Mouse (Mus musculus) adrenal gland, postnatal 36 days (tissue): Measurements from ENCODE around the gene Glt1d1. TPM values are rescaled to one million over a fixed set of nuclear protein-coding genes. Genes with fewer than 3 reads are reported as not detected.
A peak's percentile ranks its signal among the peaks of the same experiment; 100 is the strongest.

Experiments used
- DNase-seq, 2 experiments: peaks; one replicate each; pipeline ENCODE4 v3.0.0; 2021; ENCODE audit warnings: mixed read lengths in 1 of 2
- total RNA-seq, 2 experiments: library from RNA; stranded (reverse); gene quantifications; 2 replicates each; pipeline ENCODE4 v1.2.3; 2021

The Glt1d1 gene
- total RNA-seq, 2 experiments from 2014 or later, result 0.16 to 0.66 TPM

GRCm38 (mm10) chr5:127631671-127632070 is 391 bp upstream of the Glt1d1 start:
- DNase-seq, result no peak

- no peak for DNase-seq
These were observed 1.1 kb downstream of the Glt1d1 start for GRCm38 (mm10) chr5:127633188-127633587.

DNA sequence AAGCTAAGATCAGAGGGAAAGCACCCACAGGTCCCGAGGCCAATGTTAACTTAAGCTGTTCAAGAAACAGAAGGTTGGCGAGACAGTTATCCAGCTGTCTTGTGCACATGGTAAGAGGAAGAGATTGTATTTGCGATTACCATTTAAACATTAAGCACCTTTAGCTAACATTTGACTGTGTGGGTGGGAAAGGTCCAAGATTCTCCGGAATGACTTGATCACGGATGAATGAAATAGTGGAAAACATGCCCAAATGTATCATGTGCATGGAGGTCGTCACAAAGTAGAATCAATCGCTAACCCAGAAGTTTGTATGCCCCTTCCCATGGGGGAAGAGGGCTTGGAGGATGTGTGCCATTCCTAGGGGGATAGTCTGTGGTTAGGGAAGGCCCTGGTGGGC is 1.6 kb downstream of the Glt1d1 start:
- no peak for DNase-seq

DNA sequence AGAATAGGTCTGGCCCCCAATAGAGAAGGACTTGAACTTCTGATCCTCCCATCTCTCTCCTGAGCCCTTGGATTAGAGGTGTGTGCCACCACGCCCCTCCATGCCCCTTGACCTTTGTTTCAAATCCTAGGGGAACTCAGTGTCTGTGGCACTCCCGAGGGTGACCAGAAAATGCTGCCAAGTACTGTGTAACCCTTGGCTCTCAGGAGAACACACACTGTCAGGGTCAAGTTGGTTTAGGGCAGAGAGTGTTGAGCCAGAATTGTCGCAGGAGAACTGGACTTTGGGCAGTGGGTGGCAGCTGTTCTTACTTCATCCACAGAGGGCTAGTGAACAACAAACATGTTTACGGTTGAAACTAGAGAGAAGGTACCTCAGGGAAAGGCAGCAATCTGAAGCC is 5.6 kb downstream of the Glt1d1 start:
- DNase-seq, result peak in 1 of 2 experiments; percentile 15

DNA sequence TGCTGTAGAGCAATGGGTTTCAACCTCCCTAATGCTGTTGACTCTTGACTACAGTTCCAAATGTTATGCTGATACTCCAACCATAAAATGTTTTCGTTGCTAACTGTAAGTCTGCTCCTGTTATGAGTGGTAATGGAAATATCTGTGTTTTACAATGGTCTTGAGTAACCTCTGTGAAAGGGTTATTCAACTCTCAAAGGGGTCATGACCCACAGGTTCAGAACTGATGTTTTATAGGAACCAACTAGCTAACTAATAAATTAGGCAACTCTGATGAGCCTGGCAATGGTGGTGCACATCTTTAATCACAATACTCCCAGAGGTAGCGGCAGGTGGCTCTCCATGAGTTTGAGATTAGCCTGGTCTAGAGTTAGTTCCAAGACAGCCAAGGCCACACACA is 6.1 kb downstream of the Glt1d1 start:
- DNase-seq, result no peak

- no peak for DNase-seq
These were observed 7.1 kb downstream of the Glt1d1 start for GRCm38 (mm10) chr5:127639067-127639605.

- DNase-seq, result no peak
These were observed 7.6 kb downstream of the Glt1d1 start for GRCm38 (mm10) chr5:127639635-127640034.

GRCm38 (mm10) chr5:127640359-127640758 is 8.3 kb downstream of the Glt1d1 start:
- no peak for DNase-seq

GRCm38 (mm10) chr5:127641185-127641958 is 9.3 kb downstream of the Glt1d1 start:
- no peak for DNase-seq

DNA sequence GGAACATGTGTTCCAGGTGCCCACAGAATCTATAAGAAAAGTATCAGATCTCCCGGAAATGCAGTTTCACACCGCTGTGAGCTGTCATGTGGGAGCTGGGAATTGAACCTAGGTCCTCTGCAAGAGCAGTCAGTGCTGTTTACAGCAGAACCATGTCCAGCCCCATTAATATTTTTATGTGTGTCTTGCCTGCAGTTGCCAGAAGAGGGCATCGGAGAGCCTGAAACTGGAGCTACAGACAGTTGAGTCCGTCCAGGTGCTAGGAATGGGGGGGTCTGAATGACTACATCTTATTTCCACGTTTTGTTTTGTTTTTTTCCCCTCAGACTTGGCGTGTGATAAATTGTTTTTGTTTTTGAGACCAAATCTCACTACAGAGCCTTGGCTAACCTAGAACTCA is 16.0 kb downstream of the Glt1d1 start:
- peak in 1 of 2 experiments; percentile 8 for DNase-seq

DNA sequence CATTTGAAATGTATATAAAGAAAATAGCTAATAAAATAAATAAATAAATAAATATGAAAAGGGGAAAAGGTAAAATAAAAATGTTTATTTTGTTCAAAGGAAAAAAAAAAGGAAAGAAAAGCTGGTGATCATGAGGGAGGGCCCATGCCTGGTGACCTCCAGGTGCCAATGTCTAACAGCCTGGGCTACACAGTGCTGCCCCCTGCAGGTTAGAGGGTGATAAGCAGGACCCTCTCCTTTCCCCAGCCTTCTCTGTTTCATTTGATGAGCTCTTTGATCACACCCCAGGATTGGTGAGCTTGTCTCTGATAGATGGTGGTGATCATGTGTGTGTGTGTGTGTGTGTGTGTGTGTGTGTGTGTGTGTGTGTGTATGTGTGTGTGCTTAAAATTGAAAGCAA is 17.0 kb downstream of the Glt1d1 start:
- peak in 1 of 2 experiments; percentile 36 for DNase-seq

DNA sequence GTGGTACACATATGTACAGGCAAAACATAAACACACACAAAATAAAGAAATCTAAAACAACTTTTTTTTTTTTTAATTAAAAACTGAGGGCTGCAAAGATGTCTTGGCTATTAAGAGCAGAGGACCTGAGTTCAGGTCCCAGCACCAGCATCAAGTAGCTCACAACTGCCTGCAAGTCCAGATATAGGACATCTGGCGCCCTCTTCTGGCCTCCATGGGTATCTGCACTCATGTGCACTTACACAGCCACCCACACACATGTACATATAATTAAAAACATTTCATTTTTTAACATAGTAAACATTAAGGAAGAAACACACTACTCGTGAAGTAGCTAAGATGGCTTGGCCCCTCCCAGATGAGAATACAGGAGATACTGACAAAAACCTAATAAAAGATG is 26.2 kb downstream of the Glt1d1 start:
- no peak for DNase-seq

DNA sequence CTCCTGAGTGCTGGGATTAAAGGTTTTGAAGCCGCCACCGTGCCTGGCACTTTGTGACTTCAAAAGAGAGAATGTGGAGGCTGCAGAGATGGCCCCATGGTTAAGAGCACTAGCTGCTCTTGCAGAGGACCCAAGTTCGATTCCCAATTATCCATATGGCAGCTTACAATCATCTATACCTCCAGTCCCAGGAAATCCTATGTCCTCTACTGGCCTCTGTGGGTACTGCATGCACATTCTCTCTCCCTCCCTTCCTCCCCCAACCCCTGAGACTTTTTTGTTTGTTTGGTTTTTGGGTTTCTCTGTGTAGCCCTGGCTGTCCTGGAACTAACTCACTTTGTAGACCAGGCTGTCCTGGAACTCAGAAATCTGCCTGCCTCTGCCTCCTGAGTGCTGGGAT is 27.2 kb downstream of the Glt1d1 start:
- DNase-seq, result no peak

- no peak for DNase-seq
These were observed 28.2 kb downstream of the Glt1d1 start for GRCm38 (mm10) chr5:127660267-127660666.

- DNase-seq, result no peak
These were observed 28.9 kb downstream of the Glt1d1 start for GRCm38 (mm10) chr5:127660979-127661378.

DNA sequence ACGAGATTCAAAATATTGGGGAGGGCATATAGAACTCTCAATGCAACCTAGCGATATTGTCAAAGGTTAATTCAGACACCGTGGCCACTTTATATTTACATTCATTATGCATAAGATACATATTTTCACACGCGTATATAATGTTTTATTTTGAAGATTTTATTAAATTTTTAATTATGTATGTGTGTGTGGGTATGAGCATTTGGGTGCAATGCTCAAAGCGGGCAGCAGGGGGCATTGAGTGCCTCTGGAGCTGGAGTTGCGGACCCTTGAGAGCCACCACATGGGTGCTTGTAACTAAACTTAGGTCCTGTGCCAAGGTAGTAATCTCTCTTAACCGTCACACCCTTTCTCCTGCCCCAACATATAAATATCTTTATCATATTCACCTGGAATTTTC is 41.9 kb downstream of the Glt1d1 start:
- DNase-seq, result no peak

DNA sequence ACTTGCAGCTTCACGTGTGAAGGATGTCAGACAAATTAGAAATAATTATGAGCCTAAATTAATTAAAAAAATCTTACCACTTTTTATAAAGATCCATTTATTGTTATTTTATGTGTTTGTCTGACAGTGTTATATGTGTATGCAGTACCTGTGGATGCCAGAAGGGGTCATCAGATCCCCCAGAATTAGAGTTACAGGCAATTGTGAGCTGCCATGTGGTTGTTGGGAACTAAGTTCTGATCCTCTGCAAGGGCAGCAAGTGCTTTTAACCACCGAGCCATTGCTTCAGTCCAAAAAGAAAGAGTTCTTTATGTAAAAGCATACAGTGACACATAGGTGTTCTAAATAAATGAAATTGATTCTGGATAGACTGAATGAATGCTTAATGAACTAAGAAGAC is 45.5 kb downstream of the Glt1d1 start:
- DNase-seq, result no peak

GRCm38 (mm10) chr5:127678501-127678900 is 46.4 kb downstream of the Glt1d1 start:
- DNase-seq, result no peak

DNA sequence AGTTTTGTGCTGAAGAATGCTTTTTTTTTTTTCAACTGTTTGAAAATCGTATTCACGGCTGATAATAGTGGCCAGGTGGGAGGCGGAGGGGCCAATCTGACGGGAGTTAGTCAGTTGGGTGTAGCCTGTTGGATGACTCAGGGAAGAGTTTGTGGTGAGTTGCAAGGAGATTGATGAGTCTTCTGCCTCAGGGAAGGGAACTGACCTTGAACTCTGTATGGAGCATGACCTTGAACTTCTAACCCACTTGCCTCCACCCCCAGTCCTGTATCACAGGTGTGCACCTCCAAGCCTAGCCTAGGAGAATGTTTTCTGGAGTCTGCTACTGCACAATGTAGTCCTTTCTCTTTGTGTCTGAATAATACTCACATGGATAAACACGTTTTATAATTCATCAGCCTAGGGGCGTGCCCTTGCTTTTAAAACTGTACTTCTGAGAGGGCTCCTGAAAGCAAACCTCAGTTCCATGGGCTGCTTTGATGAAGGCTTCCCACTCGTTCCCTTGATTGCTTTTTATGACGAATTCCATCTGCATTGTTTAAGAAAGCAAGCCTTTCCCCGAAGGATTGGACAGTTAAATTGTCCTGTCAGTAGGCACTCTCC is 56.6 kb downstream of the Glt1d1 start:
- no peak for DNase-seq

DNA sequence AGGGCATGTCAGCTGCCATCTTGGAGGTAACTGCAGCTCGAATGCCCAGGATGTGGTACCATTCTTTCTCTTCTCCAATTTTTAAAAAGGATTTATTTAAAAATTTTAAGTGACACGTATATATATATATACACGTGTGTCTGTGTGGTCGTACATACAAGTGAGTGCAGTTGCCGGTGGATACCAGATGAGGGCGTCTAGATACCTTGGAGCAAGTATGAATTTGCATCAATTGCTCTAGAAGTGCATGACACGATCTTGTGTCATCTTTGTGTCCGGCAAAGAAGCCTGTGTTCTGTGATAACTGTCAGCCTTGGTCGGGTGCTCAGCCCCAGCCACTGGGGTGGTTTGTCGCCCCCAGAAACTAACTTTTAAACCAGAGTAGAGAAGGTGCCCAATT is 59.0 kb downstream of the Glt1d1 start:
- DNase-seq, result no peak

DNA sequence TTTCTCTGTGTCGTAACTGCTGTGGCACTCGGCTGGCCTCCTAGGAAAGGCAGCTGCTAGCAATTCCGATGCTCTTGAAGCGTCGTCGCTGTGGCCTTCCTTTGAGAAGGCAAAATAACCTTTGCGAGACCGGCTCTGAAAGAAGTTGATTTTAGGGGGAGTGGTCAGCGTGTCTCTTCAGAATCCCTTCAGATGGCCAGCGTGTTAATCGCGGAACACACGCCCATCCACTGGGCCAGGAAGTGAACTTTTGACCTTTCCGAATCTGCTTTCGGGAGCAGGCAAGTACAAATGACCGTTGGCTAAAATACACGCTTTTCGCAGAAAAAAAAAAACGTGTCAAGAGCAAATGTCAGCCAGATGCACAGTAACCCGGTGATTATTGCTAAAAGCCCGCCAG is 59.5 kb downstream of the Glt1d1 start:
- no peak for DNase-seq

GRCm38 (mm10) chr5:127695898-127696297 is 63.8 kb downstream of the Glt1d1 start:
- no peak for DNase-seq

DNA sequence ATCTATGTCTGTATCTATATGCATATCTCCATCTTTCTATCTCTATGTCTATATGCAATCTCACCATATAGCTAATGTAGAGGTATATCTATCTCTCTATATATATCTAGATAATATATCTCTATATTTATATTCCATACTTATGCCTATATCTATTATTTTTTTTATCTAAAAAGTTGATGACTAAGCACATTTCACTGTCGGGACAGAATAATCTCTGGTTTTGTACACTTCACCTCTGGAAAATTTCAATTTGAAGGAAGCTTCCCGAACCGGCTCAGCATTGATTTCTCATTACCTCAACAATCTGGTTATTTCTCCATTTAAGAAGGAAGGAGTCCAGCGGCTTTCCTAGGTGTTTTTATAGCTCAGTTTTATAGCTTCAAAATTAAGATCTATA is 64.5 kb downstream of the Glt1d1 start:
- no peak for DNase-seq

DNA sequence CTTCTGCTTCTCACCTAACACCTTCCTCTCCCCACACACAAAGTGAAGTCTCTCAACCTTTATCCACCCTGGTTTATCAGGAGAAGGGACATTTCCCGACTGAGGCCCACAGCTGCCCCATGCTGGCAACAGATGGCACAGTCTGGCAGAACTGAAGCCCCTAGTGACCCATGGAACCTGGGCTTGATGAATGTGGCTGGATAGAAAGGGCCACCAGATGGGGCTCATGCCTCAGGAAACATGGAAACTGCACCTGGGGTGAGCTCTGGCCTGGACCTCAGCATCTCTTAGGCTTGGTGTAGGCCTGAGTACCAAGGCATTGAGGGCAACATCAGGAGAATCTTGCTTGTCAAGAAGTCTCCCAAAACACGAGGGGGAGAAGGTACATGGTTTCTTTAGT is 66.5 kb downstream of the Glt1d1 start:
- DNase-seq, result no peak
